Mouse (Mus musculus): ENCODE data around the gene Eif2b2. TPM values are rescaled to one million over a fixed set of nuclear protein-coding genes. Genes with fewer than 3 reads are reported as not detected.

Eif2b2 gene
- polyA plus RNA-seq, 1 experiment from 2014 or later, result 98.9 TPM

DNA sequence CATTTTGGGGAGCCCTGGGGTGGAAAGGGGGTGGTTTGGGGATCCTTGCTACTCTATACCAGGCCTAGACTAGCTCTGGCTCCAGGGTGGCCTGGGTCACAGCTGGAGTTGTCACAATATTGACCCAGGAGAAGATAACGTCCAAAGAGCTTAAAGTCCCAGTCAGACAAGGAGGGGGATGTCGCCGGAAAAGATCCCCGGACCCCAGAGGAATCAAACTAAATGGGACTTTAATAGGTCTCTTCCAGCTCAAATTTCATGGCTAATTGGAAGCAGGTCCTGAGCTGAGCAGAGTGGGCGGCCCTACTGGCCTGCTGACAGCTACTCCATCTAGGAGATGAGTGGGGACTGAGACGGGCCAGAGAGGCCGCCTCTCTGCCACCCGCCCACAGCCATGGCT lies 21.3 kb upstream of the Eif2b2 start:
- Histone ChIP-seq H3K27me3 (ENCODE audit: control insufficient read depth, insufficient read depth, low read length) (no peaks in the 10 kb centered on the region), H3K4me3 (ENCODE audit: low read depth, low read length) (no peak overlapping the region), H3K27ac (ENCODE audit: low read depth, low read length) (no peak overlapping the region), H3K4me2 (ENCODE audit: low read depth, low read length, severe bottlenecking) (no peak overlapping the region), H3K9me3 (ENCODE audit: control insufficient read depth, low read length) (no peaks in the 10 kb centered on the region), H3K9ac (ENCODE audit: low read length) (no peak overlapping the region), H3K36me3 (ENCODE audit: control insufficient read depth, insufficient read depth, low read length) (no peaks in the 10 kb centered on the region), H3K4me1 (replicated peaks; ENCODE audit: control insufficient read depth, insufficient read depth, low read length) (peaks cover 11% of the 10 kb centered on the region; the same call in 1 of the 2 replicates)
- DNase-seq (ENCODE audit: low spot score), result no peak
- WGBS, result 41% methylated on average over 8 of the region's 8 CpGs
- ATAC-seq (replicated peaks; ENCODE audit: low FRiP score), result no peak

DNA sequence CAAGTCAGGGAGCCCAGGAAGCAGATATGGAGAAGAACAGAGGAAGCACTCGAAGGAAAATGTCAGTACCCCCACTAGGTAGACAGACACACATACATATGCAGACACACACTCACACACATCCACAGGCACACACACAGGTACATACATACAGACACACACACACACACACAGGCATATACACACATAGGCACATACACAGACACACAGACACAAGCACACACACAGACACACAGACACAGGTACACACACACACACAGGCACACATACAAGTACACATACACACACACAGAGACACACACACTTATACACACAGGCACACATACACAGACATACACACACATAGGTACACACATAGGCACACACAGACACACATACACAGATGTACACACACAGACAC lies 19.3 kb upstream of the Eif2b2 start:
- DNase-seq (ENCODE audit: low spot score), result no peak
- Histone ChIP-seq H3K27me3 (ENCODE audit: control insufficient read depth, insufficient read depth, low read length) (no peaks in the 10 kb centered on the region), H3K4me3 (ENCODE audit: low read depth, low read length) (no peak overlapping the region), H3K27ac (ENCODE audit: low read depth, low read length) (no peak overlapping the region), H3K9me3 (ENCODE audit: control insufficient read depth, low read length) (no peaks in the 10 kb centered on the region), H3K36me3 (ENCODE audit: control insufficient read depth, insufficient read depth, low read length) (no peaks in the 10 kb centered on the region), H3K4me2 (ENCODE audit: low read depth, low read length, severe bottlenecking) (no peak overlapping the region), H3K9ac (ENCODE audit: low read length) (no peak overlapping the region), H3K4me1 (replicated peaks; ENCODE audit: control insufficient read depth, insufficient read depth, low read length) (peaks cover 11% of the 10 kb centered on the region; the same call in 1 of the 2 replicates)
- WGBS, result 88% methylated on average over 1 of the region's 1 CpGs
- no peak for ATAC-seq (replicated peaks; ENCODE audit: low FRiP score)

DNA sequence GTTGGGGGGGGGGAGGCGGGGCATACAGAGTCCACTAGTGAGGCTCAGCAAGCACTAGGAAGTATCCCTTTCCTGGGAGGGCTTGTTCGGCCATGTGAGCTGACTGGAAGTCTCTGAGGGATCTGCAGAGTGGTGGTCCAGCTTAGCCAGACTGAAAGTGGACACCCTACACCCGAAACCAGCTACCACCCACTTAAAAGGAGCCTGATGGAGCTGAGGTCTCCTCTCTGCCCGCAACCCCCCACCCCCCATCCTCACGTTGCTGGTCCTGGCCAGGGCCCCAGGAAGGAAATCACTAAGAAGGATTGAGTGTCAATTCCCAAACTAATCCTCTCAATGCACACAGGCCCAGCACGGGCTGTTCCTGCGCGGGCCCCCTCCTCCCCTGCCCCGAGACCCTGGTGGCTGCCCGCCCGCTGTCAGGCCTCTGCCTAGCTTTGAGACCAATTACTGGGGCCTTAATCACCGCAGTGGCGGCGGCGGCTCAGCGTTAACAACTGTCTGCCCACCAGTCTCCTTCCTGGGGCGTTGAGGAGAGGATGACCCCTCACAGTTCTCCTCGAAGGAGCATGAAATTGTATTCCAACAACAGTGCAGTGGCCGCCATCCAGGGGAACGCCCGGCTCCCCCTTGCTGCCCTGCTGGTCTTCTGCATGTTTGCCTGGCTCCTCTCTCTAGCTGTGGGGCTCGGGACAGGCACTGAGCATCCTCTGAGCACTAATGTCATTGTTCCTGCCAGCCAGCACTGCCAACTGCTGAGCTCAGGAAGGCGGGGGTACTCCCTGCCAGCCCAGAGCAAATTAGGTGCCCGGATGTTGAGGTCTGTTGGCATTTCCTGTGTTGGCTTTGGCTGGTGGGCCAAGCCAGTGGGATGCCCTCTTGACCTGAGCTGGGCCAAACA lies 18.1 kb upstream of the Eif2b2 start:
- Histone ChIP-seq H3K4me3 (ENCODE audit: low read depth, low read length) (no peak overlapping the region), H3K9ac (ENCODE audit: low read length) (peak overlapping the region; percentile 41), H3K9me3 (ENCODE audit: control insufficient read depth, low read length) (no peaks in the 10 kb centered on the region), H3K4me2 (ENCODE audit: low read depth, low read length, severe bottlenecking) (peak overlapping the region; percentile 24; the same call in 1 of the 2 replicates), H3K27ac (ENCODE audit: low read depth, low read length) (0 out of 2 replicates have a peak overlapping the region, but pooled peaks have one; percentile 12), H3K27me3 (ENCODE audit: control insufficient read depth, insufficient read depth, low read length) (no peaks in the 10 kb centered on the region), H3K4me1 (replicated peaks; ENCODE audit: control insufficient read depth, insufficient read depth, low read length) (peaks cover 11% of the 10 kb centered on the region; the same call in 1 of the 2 replicates), H3K36me3 (ENCODE audit: control insufficient read depth, insufficient read depth, low read length) (no peaks in the 10 kb centered on the region)
- 15% methylated on average over 24 of the region's 24 CpGs for WGBS
- DNase-seq (ENCODE audit: low spot score), result peak; percentile 72
- peak; percentile 53 for ATAC-seq (replicated peaks; ENCODE audit: low FRiP score)

DNA sequence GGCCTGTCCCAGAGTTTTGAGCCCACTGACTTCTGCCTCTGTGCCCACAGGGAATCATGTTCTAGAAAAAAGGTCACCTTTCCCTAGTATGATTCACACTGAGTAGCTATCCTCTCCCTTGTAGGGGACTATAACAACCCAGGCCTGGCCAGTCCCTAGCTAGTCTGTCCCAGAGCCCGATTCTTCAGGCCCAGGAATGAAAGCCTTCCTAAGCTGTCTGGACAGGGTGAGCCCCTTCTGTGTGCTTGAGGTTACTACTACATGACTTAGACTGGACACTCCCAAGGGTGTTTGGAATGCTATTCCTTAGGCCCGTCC lies 17.5 kb upstream of the Eif2b2 start:
- H3K27me3 ChIP-seq (ENCODE audit: control insufficient read depth, insufficient read depth, low read length), result no peaks in the 10 kb centered on the region
- H3K4me2 ChIP-seq (ENCODE audit: low read depth, low read length, severe bottlenecking), result no peak overlapping the region
- no peaks in the 10 kb centered on the region for H3K9me3 ChIP-seq (ENCODE audit: control insufficient read depth, low read length)
- H3K9ac ChIP-seq (ENCODE audit: low read length), result no peak overlapping the region
- no peaks in the 10 kb centered on the region for H3K36me3 ChIP-seq (ENCODE audit: control insufficient read depth, insufficient read depth, low read length)
- H3K4me1 ChIP-seq (replicated peaks; ENCODE audit: control insufficient read depth, insufficient read depth, low read length), result peaks cover 11% of the 10 kb centered on the region; the same call in 1 of the 2 replicates
- no peak for ATAC-seq (replicated peaks; ENCODE audit: low FRiP score)
- 68% methylated on average over 2 of the region's 2 CpGs for WGBS
- H3K27ac ChIP-seq (ENCODE audit: low read depth, low read length), result no peak overlapping the region
- H3K4me3 ChIP-seq (ENCODE audit: low read depth, low read length), result no peak overlapping the region
- no peak for DNase-seq (ENCODE audit: low spot score)

DNA sequence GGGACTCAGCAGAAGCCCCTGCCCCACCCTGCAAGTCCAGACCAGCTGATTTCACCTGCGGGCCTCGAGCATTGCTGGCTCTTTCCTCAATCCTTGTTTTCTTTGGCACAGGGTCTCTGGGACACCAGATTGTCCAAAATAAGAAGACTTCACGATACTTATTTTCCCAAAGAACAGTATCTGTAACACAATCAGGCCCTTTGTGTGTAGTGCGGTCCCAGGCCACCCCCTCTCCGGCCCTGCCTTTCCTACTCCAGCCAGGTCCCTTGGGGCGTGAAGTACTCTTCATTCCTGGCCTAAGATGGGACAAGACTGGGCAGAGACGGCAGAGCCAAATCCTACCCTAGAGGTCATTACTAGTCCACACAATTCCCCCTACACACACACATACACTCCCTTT lies 17.1 kb upstream of the Eif2b2 start:
- Histone ChIP-seq H3K27ac (ENCODE audit: low read depth, low read length) (no peak overlapping the region), H3K36me3 (ENCODE audit: control insufficient read depth, insufficient read depth, low read length) (no peaks in the 10 kb centered on the region), H3K4me1 (replicated peaks; ENCODE audit: control insufficient read depth, insufficient read depth, low read length) (peaks cover 11% of the 10 kb centered on the region; the same call in 1 of the 2 replicates), H3K4me3 (ENCODE audit: low read depth, low read length) (no peak overlapping the region), H3K27me3 (ENCODE audit: control insufficient read depth, insufficient read depth, low read length) (no peaks in the 10 kb centered on the region), H3K4me2 (ENCODE audit: low read depth, low read length, severe bottlenecking) (no peak overlapping the region), H3K9ac (ENCODE audit: low read length) (no peak overlapping the region), H3K9me3 (ENCODE audit: control insufficient read depth, low read length) (no peaks in the 10 kb centered on the region)
- WGBS, result 75% methylated on average over 7 of the region's 7 CpGs
- ATAC-seq (replicated peaks; ENCODE audit: low FRiP score) (no peak), DNase-seq (ENCODE audit: low spot score) (no peak)

DNA sequence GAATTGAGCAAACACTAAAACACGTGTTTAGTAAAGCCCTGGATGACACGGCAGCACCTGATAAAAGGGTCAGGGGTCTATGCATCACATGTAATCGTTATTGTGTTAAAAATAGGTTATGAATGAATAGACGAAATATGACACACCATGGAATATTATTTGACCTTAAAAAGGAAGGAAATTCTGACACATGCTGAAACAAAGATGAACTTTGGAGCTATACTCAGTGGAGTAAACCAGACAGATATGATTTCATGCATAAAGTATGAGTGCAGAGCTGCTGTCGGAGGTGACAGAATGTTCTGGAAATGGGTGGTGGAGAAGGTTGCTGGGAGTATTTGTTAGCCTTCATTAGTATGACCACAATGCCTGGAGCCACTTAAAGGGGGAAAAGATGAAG lies 15.6 kb upstream of the Eif2b2 start:
- H3K4me3 ChIP-seq (ENCODE audit: low read depth, low read length), result no peak overlapping the region
- no peak for DNase-seq (ENCODE audit: low spot score)
- H3K27ac ChIP-seq (ENCODE audit: low read depth, low read length), result no peak overlapping the region
- peaks cover 11% of the 10 kb centered on the region; the same call in 1 of the 2 replicates for H3K4me1 ChIP-seq (replicated peaks; ENCODE audit: control insufficient read depth, insufficient read depth, low read length)
- H3K9me3 ChIP-seq (ENCODE audit: control insufficient read depth, low read length), result no peaks in the 10 kb centered on the region
- H3K4me2 ChIP-seq (ENCODE audit: low read depth, low read length, severe bottlenecking), result no peak overlapping the region
- H3K27me3 ChIP-seq (ENCODE audit: control insufficient read depth, insufficient read depth, low read length), result no peaks in the 10 kb centered on the region
- 88% methylated on average over 5 of the region's 5 CpGs for WGBS
- no peak for ATAC-seq (replicated peaks; ENCODE audit: low FRiP score)
- H3K36me3 ChIP-seq (ENCODE audit: control insufficient read depth, insufficient read depth, low read length), result no peaks in the 10 kb centered on the region
- H3K9ac ChIP-seq (ENCODE audit: low read length), result no peak overlapping the region

DNA sequence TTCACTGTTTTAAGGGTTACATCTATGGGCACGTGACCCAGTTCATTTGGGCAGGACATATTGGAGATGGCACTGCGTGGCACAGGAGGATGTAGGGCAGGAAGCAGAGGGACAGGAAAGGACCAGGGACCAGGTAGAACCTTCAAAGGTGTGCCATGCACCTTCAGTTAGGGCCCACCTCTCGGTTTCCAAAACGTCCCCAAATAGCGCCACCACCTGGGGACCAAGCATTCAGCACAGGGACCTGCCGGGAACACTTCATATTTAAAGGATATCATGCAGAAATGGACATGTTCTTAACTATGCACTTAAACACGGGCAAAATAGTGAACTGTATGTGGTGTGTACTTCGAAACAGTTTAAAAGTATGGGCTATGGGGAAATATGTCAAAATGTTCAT lies 15.2 kb upstream of the Eif2b2 start:
- ATAC-seq (replicated peaks; ENCODE audit: low FRiP score) (no peak), DNase-seq (ENCODE audit: low spot score) (no peak)
- Histone ChIP-seq H3K4me1 (replicated peaks; ENCODE audit: control insufficient read depth, insufficient read depth, low read length) (peaks cover 11% of the 10 kb centered on the region; the same call in 1 of the 2 replicates), H3K9me3 (ENCODE audit: control insufficient read depth, low read length) (no peaks in the 10 kb centered on the region), H3K27ac (ENCODE audit: low read depth, low read length) (no peak overlapping the region), H3K36me3 (ENCODE audit: control insufficient read depth, insufficient read depth, low read length) (no peaks in the 10 kb centered on the region), H3K27me3 (ENCODE audit: control insufficient read depth, insufficient read depth, low read length) (no peaks in the 10 kb centered on the region), H3K4me2 (ENCODE audit: low read depth, low read length, severe bottlenecking) (no peak overlapping the region), H3K9ac (ENCODE audit: low read length) (no peak overlapping the region), H3K4me3 (ENCODE audit: low read depth, low read length) (no peak overlapping the region)
- WGBS, result 54% methylated on average over 8 of the region's 8 CpGs

DNA sequence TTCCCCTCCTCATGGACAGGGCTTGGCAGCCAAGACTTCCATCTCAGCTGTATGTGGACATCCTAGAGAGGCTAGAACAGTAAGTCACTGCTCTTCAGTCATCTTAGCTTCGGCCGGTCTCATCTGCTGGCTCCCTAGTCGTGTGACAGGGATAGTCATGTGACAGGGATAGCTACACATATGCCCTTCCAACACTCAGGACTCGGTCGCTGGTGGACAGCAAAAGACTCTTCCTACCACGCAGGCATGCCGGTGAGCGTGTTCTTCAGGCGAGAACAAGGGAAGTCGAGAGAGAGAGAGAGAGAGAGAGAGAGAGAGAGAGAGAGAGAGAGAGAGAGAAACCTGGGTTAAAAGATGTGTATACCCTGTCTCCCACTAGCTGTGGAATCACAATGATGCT lies 13.9 kb upstream of the Eif2b2 start:
- H3K4me2 ChIP-seq (ENCODE audit: low read depth, low read length, severe bottlenecking), result no peak overlapping the region
- H3K9ac ChIP-seq (ENCODE audit: low read length), result no peak overlapping the region
- DNase-seq (ENCODE audit: low spot score) (no peak), ATAC-seq (replicated peaks; ENCODE audit: low FRiP score) (no peak)
- no peak overlapping the region for H3K27ac ChIP-seq (ENCODE audit: low read depth, low read length)
- H3K9me3 ChIP-seq (ENCODE audit: control insufficient read depth, low read length), result no peaks in the 10 kb centered on the region
- no peaks in the 10 kb centered on the region for H3K36me3 ChIP-seq (ENCODE audit: control insufficient read depth, insufficient read depth, low read length)
- no peak overlapping the region for H3K4me3 ChIP-seq (ENCODE audit: low read depth, low read length)
- H3K27me3 ChIP-seq (ENCODE audit: control insufficient read depth, insufficient read depth, low read length), result no peaks in the 10 kb centered on the region
- 86% methylated on average over 10 of the region's 10 CpGs for WGBS
- peaks cover 11% of the 10 kb centered on the region; the same call in 1 of the 2 replicates for H3K4me1 ChIP-seq (replicated peaks; ENCODE audit: control insufficient read depth, insufficient read depth, low read length)

Data from forebrain, embryonic 11.5 days (tissue).